Mouse (Mus musculus): ENCODE data around the gene Caprin1. TPM values are rescaled to one million over a fixed set of nuclear protein-coding genes. Genes with fewer than 3 reads are reported as not detected.

Gene Caprin1
- polyA plus RNA-seq, 1 experiment from 2014 or later: 293 TPM

DNA sequence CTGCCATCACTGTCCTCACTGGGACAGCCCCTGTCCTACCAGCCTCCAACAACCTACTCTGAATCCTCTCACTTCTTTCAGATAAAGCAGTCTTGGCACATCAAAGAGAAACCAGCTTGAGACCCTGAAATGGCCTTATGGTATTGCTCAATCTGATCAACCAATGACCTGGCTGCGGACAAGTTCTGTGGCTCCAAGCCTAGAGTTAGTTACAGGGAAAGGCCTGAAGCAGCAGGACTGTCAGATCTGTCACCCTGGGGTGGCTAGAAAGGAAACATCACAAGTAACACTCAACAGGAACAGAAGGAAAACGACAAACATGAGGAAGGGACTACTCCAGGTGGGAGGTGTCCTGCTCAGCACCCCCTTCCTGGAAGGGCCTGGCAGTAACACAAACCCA is 72.9 kb downstream of the Caprin1 start:
- no peak overlapping the region for H3K9ac ChIP-seq
- H3K36me3 ChIP-seq: peaks cover 91% of the 10 kb centered on the region
- no peaks in the 10 kb centered on the region for H3K27me3 ChIP-seq (replicated peaks)
- no peaks in the 10 kb centered on the region for H3K4me1 ChIP-seq (replicated peaks)
- no peak overlapping the region for H3K4me2 ChIP-seq
- 86% methylated on average over 2 of the region's 2 CpGs for WGBS
- H3K27ac ChIP-seq (ENCODE audit: poor library complexity, severe bottlenecking): no peak overlapping the region
- no peak overlapping the region for H3K4me3 ChIP-seq
- H3K9me3 ChIP-seq (replicated peaks): no peaks in the 10 kb centered on the region
- ATAC-seq (ENCODE audit: insufficient number of reproducible peaks, low FRiP score): no peak

DNA sequence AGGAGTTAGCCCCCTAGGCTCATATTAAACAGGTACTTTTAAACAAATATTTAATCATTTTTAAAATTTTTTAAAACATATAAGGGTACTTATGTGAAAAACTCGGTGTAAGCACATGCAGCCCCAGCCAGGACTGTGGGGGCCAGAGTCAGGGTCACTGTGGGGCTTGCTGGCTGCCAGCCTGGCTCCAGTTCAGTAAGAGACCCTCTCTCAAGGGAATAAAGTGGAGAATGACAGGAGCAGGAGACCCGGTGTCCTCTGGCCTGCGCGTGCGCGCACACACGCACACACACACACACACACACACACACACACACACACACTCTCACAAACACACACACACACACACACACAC is 78.2 kb downstream of the Caprin1 start:
- no peaks in the 10 kb centered on the region for H3K9me3 ChIP-seq (replicated peaks)
- no peaks in the 10 kb centered on the region for H3K27me3 ChIP-seq (replicated peaks)
- no peak overlapping the region for H3K4me2 ChIP-seq
- no peak for ATAC-seq (ENCODE audit: insufficient number of reproducible peaks, low FRiP score)
- WGBS: 97% methylated on average over 7 of the region's 7 CpGs
- H3K27ac ChIP-seq (ENCODE audit: poor library complexity, severe bottlenecking): no peak overlapping the region
- peaks cover 18% of the 10 kb centered on the region for H3K4me1 ChIP-seq (replicated peaks)
- H3K4me3 ChIP-seq: no peak overlapping the region
- H3K9ac ChIP-seq: no peak overlapping the region
- H3K36me3 ChIP-seq: peaks cover 79% of the 10 kb centered on the region

- Histone ChIP-seq H3K36me3 (peaks cover 74% of the 10 kb centered on the region), H3K27ac (ENCODE audit: poor library complexity, severe bottlenecking) (no peak overlapping the region)
Measured at GRCm38 (mm10) chr2:103718594-103719291, 78.7 kb downstream of the Caprin1 start.

DNA sequence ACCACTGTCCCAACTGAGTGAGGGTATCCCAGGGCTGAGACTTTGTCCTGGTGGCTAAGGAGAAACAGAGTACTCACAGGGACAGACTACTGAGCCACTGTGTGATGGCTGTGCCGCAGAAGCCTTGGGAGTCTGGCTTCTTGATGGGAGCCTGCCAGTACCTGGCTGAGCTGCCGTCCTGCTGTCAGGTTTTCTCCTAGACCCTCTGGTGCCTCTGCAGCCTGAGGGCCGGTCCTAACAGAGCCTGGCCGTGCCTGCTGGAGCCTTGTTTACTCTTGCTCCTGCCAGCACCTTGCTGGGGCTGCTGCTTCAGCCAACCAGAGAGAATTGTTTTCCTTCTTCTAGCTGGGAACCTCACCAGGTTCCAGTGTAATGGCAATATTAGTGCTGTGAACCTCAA is 83.0 kb downstream of the Caprin1 start:
- H3K4me3 ChIP-seq: no peak overlapping the region
- WGBS: 68% methylated on average over 4 of the region's 4 CpGs
- no peak for ATAC-seq (ENCODE audit: insufficient number of reproducible peaks, low FRiP score)
- peaks cover 18% of the 10 kb centered on the region for H3K4me1 ChIP-seq (replicated peaks)
- H3K36me3 ChIP-seq: peaks cover 77% of the 10 kb centered on the region
- H3K27me3 ChIP-seq (replicated peaks): no peaks in the 10 kb centered on the region
- no peak overlapping the region for H3K9ac ChIP-seq
- no peak overlapping the region for H3K27ac ChIP-seq (ENCODE audit: poor library complexity, severe bottlenecking)
- H3K9me3 ChIP-seq (replicated peaks): no peaks in the 10 kb centered on the region
- H3K4me2 ChIP-seq: no peak overlapping the region

More at GRCm38 (mm10) chr2:103718594-103719291, 78.7 kb downstream of the Caprin1 start:
- Histone ChIP-seq H3K4me1 (replicated peaks) (peaks cover 18% of the 10 kb centered on the region), H3K9me3 (replicated peaks) (no peaks in the 10 kb centered on the region), H3K27me3 (replicated peaks) (no peaks in the 10 kb centered on the region), H3K4me2 (no peak overlapping the region), H3K9ac (no peak overlapping the region), H3K4me3 (no peak overlapping the region)
- peak; percentile 51; the same call in 1 of the 2 replicates for ATAC-seq (ENCODE audit: insufficient number of reproducible peaks, low FRiP score)
- 60% methylated on average over 8 of the region's 8 CpGs for WGBS

GRCm38 (mm10) chr2:103713831-103714230 is 83.6 kb downstream of the Caprin1 start:
- Histone ChIP-seq H3K36me3 (peaks cover 83% of the 10 kb centered on the region), H3K4me2 (no peak overlapping the region), H3K4me3 (no peak overlapping the region), H3K27me3 (replicated peaks) (no peaks in the 10 kb centered on the region), H3K9me3 (replicated peaks) (no peaks in the 10 kb centered on the region), H3K27ac (ENCODE audit: poor library complexity, severe bottlenecking) (no peak overlapping the region), H3K4me1 (replicated peaks) (peaks cover 16% of the 10 kb centered on the region), H3K9ac (no peak overlapping the region)
- no peak for ATAC-seq (ENCODE audit: insufficient number of reproducible peaks, low FRiP score)
- 82% methylated on average over 7 of the region's 7 CpGs for WGBS

Small RNA genes within 50 kb of the gene (microRNA-seq; reads per million reads assigned to microRNA genes)
- not detected for gene Gm22757
- not detected for gene Gm22761

Other genes starting within 250 kb of the Caprin1 start
- 28.0 and 29.5 TPM in 2 replicates for gene Abtb2, start 231.3 kb downstream of the Caprin1 start, polyA plus RNA-seq (2016; fragmentation: Nextera tagmentation; extraction: Ambion mirVana)
- 17.2 and 19.1 TPM in 2 replicates for gene Nat10, start 36.4 kb downstream of the Caprin1 start, polyA plus RNA-seq (2016; fragmentation: Nextera tagmentation; extraction: Ambion mirVana)
- 22.3 and 24.9 TPM in 2 replicates for gene Lmo2, start 160.3 kb upstream of the Caprin1 start, polyA plus RNA-seq (2016; fragmentation: Nextera tagmentation; extraction: Ambion mirVana)
- 46.5 and 46.7 TPM in 2 replicates for gene Fbxo3, start 230.1 kb upstream of the Caprin1 start, polyA plus RNA-seq (2016; fragmentation: Nextera tagmentation; extraction: Ambion mirVana)
- 1.9 and 2.0 TPM in 2 replicates for gene 4931422A03Rik, start 230.7 kb upstream of the Caprin1 start, polyA plus RNA-seq (2016; fragmentation: Nextera tagmentation; extraction: Ambion mirVana)